Mouse (Mus musculus): ENCODE data around the gene 1700001P01Rik. TPM values are rescaled to one million over a fixed set of nuclear protein-coding genes. Genes with fewer than 3 reads are reported as not detected.

Gene 1700001P01Rik
- polyA plus RNA-seq, 1 experiment from 2014 or later: 0.98 TPM

DNA sequence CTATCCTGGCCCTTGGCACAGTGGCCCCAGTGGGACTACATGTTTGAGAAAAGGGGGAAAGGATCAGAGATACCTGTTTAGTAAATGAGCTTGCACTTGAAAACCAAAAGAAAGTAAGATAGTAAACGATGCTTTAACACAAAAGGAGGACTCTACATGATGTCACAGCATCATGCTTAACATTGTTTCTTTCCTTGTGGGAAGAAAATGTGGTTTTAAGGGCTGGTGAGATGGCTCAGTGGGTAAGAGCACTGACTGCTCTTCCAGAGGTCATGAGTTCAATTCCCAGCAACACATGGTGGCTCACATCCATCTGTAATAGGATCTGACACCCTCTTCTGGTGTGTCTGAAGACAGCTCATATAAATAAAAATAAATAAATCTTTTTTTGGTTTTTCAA is 17.6 kb downstream of the 1700001P01Rik start:
- no peak overlapping the region for H3K4me3 ChIP-seq
- H3K27me3 ChIP-seq: no peaks in the 10 kb centered on the region
- H3K27ac ChIP-seq: no peak overlapping the region
- ATAC-seq (ENCODE audit: low FRiP score): no peak
- H3K9me3 ChIP-seq (replicated peaks): no peaks in the 10 kb centered on the region
- H3K9ac ChIP-seq: no peak overlapping the region
- H3K4me1 ChIP-seq: no peaks in the 10 kb centered on the region
- H3K4me2 ChIP-seq (replicated peaks): no peak overlapping the region
- H3K36me3 ChIP-seq: peaks cover 78% of the 10 kb centered on the region
- 95% methylated on average over 1 of the region's 1 CpGs for WGBS

- Histone ChIP-seq H3K36me3 (peaks cover 88% of the 10 kb centered on the region), H3K4me1 (no peaks in the 10 kb centered on the region), H3K4me3 (no peak overlapping the region), H3K9ac (no peak overlapping the region), H3K4me2 (replicated peaks) (no peak overlapping the region), H3K9me3 (replicated peaks) (no peaks in the 10 kb centered on the region), H3K27me3 (no peaks in the 10 kb centered on the region), H3K27ac (no peak overlapping the region)
- 95% methylated on average over 8 of the region's 8 CpGs for WGBS
- ATAC-seq (ENCODE audit: low FRiP score): no peak
These were observed 22.4 kb downstream of the 1700001P01Rik start for GRCm38 (mm10) chr11:97753277-97753676.

GRCm38 (mm10) chr11:97748496-97748895 is 27.2 kb downstream of the 1700001P01Rik start:
- H3K4me2 ChIP-seq (replicated peaks): no peak overlapping the region
- H3K9ac ChIP-seq: no peak overlapping the region
- no peak for ATAC-seq (ENCODE audit: low FRiP score)
- WGBS: 86% methylated on average over 5 of the region's 5 CpGs
- no peak overlapping the region for H3K4me3 ChIP-seq
- H3K4me1 ChIP-seq: peaks cover 5% of the 10 kb centered on the region
- H3K27ac ChIP-seq: no peak overlapping the region
- no peaks in the 10 kb centered on the region for H3K9me3 ChIP-seq (replicated peaks)
- H3K36me3 ChIP-seq: peaks cover 72% of the 10 kb centered on the region
- no peaks in the 10 kb centered on the region for H3K27me3 ChIP-seq

DNA sequence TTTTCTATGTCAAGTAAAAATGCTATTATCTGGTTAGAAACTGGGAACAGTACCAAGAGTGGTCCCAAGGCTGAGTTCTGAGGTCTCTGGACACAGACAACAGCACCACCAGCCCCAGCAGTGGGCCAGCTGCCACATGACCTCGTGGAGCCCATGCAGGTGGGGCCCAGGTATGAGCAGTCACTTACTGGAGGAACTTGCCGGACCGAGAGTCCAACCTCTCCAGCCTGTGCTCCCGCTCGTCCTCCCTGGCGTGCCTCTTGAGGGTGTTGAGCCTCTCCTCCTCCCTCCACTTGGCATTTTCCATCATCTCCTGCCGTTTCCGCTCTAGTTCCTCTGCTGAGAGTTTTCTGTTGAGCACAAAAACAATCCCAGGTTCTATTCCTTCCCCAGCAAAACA is 27.9 kb downstream of the 1700001P01Rik start:
- Histone ChIP-seq H3K4me1 (peaks cover 13% of the 10 kb centered on the region), H3K9ac (no peak overlapping the region), H3K27ac (no peak overlapping the region), H3K4me2 (replicated peaks) (no peak overlapping the region), H3K9me3 (replicated peaks) (no peaks in the 10 kb centered on the region), H3K36me3 (peaks cover 65% of the 10 kb centered on the region), H3K27me3 (no peaks in the 10 kb centered on the region), H3K4me3 (no peak overlapping the region)
- WGBS: 91% methylated on average over 8 of the region's 8 CpGs
- ATAC-seq (ENCODE audit: low FRiP score): no peak

DNA sequence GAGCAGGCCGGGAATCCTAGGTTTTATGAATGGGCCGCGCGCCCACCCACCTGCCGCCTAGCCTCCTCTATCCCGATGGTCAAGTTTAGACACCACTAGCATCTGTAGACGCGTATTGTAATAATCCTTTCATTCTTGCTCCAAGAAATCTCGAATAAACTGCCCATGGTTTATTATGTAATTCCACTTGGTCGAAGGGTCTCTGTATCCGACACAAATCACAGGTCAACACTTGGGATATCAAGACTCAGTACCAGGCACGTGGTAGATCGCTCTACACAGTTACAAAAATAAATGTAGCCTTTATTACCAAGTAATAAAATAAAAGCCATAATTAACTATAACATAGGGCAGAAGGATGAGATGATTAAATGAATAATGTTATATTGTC is 30.4 kb downstream of the 1700001P01Rik start:
- WGBS: 11% methylated on average over 13 of the region's 13 CpGs
- peak overlapping the region; percentile 84 for H3K4me3 ChIP-seq
- H3K27ac ChIP-seq: peak overlapping the region; percentile 97
- peaks cover 24% of the 10 kb centered on the region for H3K4me1 ChIP-seq
- peaks cover 42% of the 10 kb centered on the region for H3K36me3 ChIP-seq
- H3K27me3 ChIP-seq: no peaks in the 10 kb centered on the region
- H3K9me3 ChIP-seq (replicated peaks): no peaks in the 10 kb centered on the region
- H3K9ac ChIP-seq: no peak overlapping the region
- H3K4me2 ChIP-seq (replicated peaks): peak overlapping the region; percentile 84
- no peak; the same call in 1 of the 2 replicates for ATAC-seq (ENCODE audit: low FRiP score)

GRCm38 (mm10) chr11:97744718-97745330 is 30.9 kb downstream of the 1700001P01Rik start:
- under 1% methylated on average over 27 of the region's 57 CpGs for WGBS
- no peaks in the 10 kb centered on the region for H3K9me3 ChIP-seq (replicated peaks)
- peak overlapping the region; percentile 89 for H3K9ac ChIP-seq
- no peaks in the 10 kb centered on the region for H3K27me3 ChIP-seq
- H3K36me3 ChIP-seq: peaks cover 37% of the 10 kb centered on the region
- peaks cover 28% of the 10 kb centered on the region for H3K4me1 ChIP-seq
- H3K4me3 ChIP-seq: peak overlapping the region; percentile 84
- ATAC-seq (ENCODE audit: low FRiP score): peak; percentile 96
- H3K4me2 ChIP-seq (replicated peaks): peak overlapping the region; percentile 84
- H3K27ac ChIP-seq: peak overlapping the region; percentile 97

- peaks cover 28% of the 10 kb centered on the region for H3K4me1 ChIP-seq
- peak within 1 kb of the TSS; percentile 97 for H3K27ac ChIP-seq
- H3K36me3 ChIP-seq: peaks cover 31% of the 10 kb centered on the region
- H3K4me3 ChIP-seq: peak within 1 kb of the TSS; percentile 84
- no peaks in the 10 kb centered on the region for H3K27me3 ChIP-seq
- under 1% methylated on average over 52 of the region's 63 CpGs for WGBS
- H3K9me3 ChIP-seq (replicated peaks): no peaks in the 10 kb centered on the region
- H3K4me2 ChIP-seq (replicated peaks): peak within 1 kb of the TSS; percentile 84
- peak within 1 kb of the TSS; percentile 89 for H3K9ac ChIP-seq
- peak; percentile 29 for ATAC-seq (ENCODE audit: low FRiP score)
These were observed 31.5 kb downstream of the 1700001P01Rik start, which contains the start of gene Pip4k2b for GRCm38 (mm10) chr11:97744063-97744717. TSS of gene Pip4k2b (minus strand) at chr11:97744704.

GRCm38 (mm10) chr11:97743423-97743822 is 32.3 kb downstream of the 1700001P01Rik start:
- peak overlapping the region; percentile 84 for H3K4me2 ChIP-seq (replicated peaks)
- H3K27me3 ChIP-seq: no peaks in the 10 kb centered on the region
- H3K36me3 ChIP-seq: peaks cover 26% of the 10 kb centered on the region
- ATAC-seq (ENCODE audit: low FRiP score): no peak
- H3K9ac ChIP-seq: peak overlapping the region; percentile 89
- peaks cover 28% of the 10 kb centered on the region for H3K4me1 ChIP-seq
- 45% methylated on average over 9 of the region's 9 CpGs for WGBS
- H3K4me3 ChIP-seq: peak overlapping the region; percentile 84
- 0 out of 2 replicates have a peak overlapping the region, but pooled peaks have one; percentile 97 for H3K27ac ChIP-seq
- no peaks in the 10 kb centered on the region for H3K9me3 ChIP-seq (replicated peaks)

GRCm38 (mm10) chr11:97742591-97742990 is 33.1 kb downstream of the 1700001P01Rik start:
- Histone ChIP-seq H3K9ac (peak overlapping the region; percentile 89), H3K27me3 (no peaks in the 10 kb centered on the region), H3K27ac (no peak overlapping the region), H3K9me3 (replicated peaks) (no peaks in the 10 kb centered on the region), H3K36me3 (peaks cover 17% of the 10 kb centered on the region), H3K4me2 (replicated peaks) (peak overlapping the region; percentile 84), H3K4me1 (peaks cover 28% of the 10 kb centered on the region), H3K4me3 (peak overlapping the region; percentile 84)
- WGBS: 78% methylated on average over 9 of the region's 9 CpGs
- ATAC-seq (ENCODE audit: low FRiP score): no peak

GRCm38 (mm10) chr11:97742157-97742556 is 33.6 kb downstream of the 1700001P01Rik start:
- H3K4me2 ChIP-seq (replicated peaks): peak overlapping the region; percentile 84
- H3K27me3 ChIP-seq: no peaks in the 10 kb centered on the region
- no peaks in the 10 kb centered on the region for H3K9me3 ChIP-seq (replicated peaks)
- ATAC-seq (ENCODE audit: low FRiP score): no peak
- H3K36me3 ChIP-seq: peaks cover 13% of the 10 kb centered on the region
- no peak overlapping the region; the same call in 1 of the 2 replicates for H3K9ac ChIP-seq
- H3K4me1 ChIP-seq: peaks cover 28% of the 10 kb centered on the region
- no peak overlapping the region for H3K4me3 ChIP-seq
- 93% methylated on average over 5 of the region's 5 CpGs for WGBS
- H3K27ac ChIP-seq: no peak overlapping the region

- Histone ChIP-seq H3K4me2 (replicated peaks) (no peak overlapping the region), H3K36me3 (no peaks in the 10 kb centered on the region), H3K27ac (no peak overlapping the region), H3K4me3 (no peak overlapping the region), H3K27me3 (no peaks in the 10 kb centered on the region), H3K9ac (no peak overlapping the region), H3K4me1 (peaks cover 25% of the 10 kb centered on the region), H3K9me3 (replicated peaks) (no peaks in the 10 kb centered on the region)
- WGBS: 49% methylated on average over 7 of the region's 7 CpGs
- no peak for ATAC-seq (ENCODE audit: low FRiP score)
These were observed 35.5 kb downstream of the 1700001P01Rik start for GRCm38 (mm10) chr11:97740190-97740589.

- WGBS: 87% methylated on average over 3 of the region's 3 CpGs
- Histone ChIP-seq H3K9me3 (replicated peaks) (no peaks in the 10 kb centered on the region), H3K27me3 (no peaks in the 10 kb centered on the region), H3K4me2 (replicated peaks) (no peak overlapping the region), H3K27ac (no peak overlapping the region), H3K4me1 (peaks cover 27% of the 10 kb centered on the region), H3K36me3 (no peaks in the 10 kb centered on the region), H3K9ac (no peak overlapping the region), H3K4me3 (no peak overlapping the region)
- ATAC-seq (ENCODE audit: low FRiP score): no peak
These were observed 36.6 kb downstream of the 1700001P01Rik start for GRCm38 (mm10) chr11:97739155-97739554.

Data from hindbrain, embryonic 12.5 days (tissue).